Mouse (Mus musculus) E14TG2a.4 (cell line): ENCODE results near the gene Uhrf1bp1.

ENCODE experiments used
- CTCF ChIP-seq: conservative IDR thresholded peaks from 2 replicates; pipeline ENCODE4 v1.5.1; 2014; ENCODE audit warnings: low read length
- NANOG ChIP-seq: IDR thresholded peaks from 2 replicates; pipeline ENCODE4 v1.6.1; 2014; ENCODE audit warnings: borderline replicate concordance, low read length, mixed read lengths
- POU5F1 ChIP-seq: IDR thresholded peaks from 2 replicates; pipeline ENCODE4 v1.6.1; 2014; ENCODE audit warnings: low read length, borderline replicate concordance

- no peak for TF ChIP-seq CTCF
- no peak for TF ChIP-seq POU5F1
- TF ChIP-seq NANOG: no peak
Measured at GRCm38 (mm10) chr17:27945546-27946216, 89.4 kb downstream of the Uhrf1bp1 start.
